Mouse (Mus musculus) colon, adult 2 months (tissue): ENCODE results near the gene Gm10188. TPM values are rescaled to one million over a fixed set of nuclear protein-coding genes. Genes with fewer than 3 reads are reported as not detected.

Experiments
- polyA plus RNA-seq: library from polyadenylated mRNA; depleted of rRNA; stranded (reverse); fragments of >200 nt; gene quantifications from 2 replicates; pipeline ENCODE4 v1.2.3, GENCODE M21; 2012; rRNA removed

The Gm10188 gene
- polyA plus RNA-seq: not detected in 2 replicates

DNA sequence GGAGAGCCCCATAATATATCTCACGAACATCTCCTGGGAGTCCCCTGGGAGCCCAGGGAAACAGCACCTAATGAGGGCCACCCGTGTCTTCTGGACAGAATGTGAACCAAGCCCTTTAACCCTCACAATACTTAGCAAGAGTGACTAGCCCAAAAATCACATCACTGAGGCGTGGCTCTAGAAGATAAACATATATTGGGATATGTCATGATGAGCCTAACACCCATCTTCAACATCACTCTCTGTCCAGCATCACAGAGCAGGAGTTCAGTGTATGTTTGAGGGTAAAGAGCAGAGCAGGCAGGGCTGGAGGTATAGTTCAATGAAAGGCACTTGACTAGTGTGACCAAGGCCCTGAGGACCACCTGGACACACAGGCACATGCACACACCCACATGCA is at the start of gene Gm10188:
Gene Gm10188, minus strand, starts transcription at position 101 of the 400 bp plus-strand sequence.

DNA sequence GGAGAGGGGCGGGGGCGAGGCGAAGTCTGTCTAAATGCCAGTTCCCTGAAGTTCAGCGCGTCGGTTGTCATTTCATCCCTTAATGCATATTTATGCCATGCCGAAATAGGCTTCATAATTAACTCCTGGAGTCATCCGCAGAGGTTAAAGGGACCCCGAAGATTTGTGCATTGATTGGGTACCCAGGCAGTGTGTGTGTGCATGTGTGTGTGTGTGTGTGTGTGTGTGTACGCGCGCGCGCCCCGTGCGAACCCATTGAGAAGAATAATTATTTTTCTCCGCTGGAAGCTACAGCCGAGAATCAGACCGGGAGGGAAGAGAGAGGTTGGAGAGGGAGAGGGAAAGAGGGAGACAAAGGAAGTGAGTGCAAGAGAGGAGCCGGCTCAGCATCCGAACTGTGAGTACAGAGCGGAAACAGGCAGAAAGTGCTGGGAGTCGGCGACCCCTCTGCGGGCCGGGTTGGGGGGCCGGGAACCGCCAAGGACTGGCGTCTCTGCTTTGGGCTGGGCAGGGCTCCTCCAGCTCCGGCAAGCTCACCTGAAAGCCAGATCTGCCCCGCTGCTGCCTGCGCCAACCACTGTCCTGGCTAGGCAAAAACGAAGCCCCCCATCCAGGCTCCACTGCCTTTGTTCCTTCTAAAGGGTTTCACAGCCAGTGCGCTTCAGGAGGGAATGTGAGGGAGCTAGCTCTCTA is 38.3 kb downstream of the Gm10188 start, which contains the start of the genes Lemd1 and AC124108.1:
Gene Lemd1, plus strand, starts transcription at position 339 of the 693 bp plus-strand sequence.
Gene AC124108.1, plus strand, starts transcription at position 365 of the 693 bp plus-strand sequence.

Other genes starting within 250 kb of the Gm10188 start
- 13.9 and 18.4 TPM in 2 replicates for gene Elk4, start 222.2 kb downstream of the Gm10188 start, polyA plus RNA-seq
- 269 and 311 TPM in 2 replicates for gene Mfsd4a, start 161.7 kb downstream of the Gm10188 start, polyA plus RNA-seq
- 29.5 and 32.2 TPM in 2 replicates for gene Cdk18, start 90.1 kb downstream of the Gm10188 start, polyA plus RNA-seq
- gene Lemd1, start 38.3 kb downstream of the Gm10188 start, polyA plus RNA-seq: 0.12 TPM in 1 of 2 replicates, not detected in the other
- gene AC124108.1, start 38.3 kb downstream of the Gm10188 start, polyA plus RNA-seq: 0.03 TPM in 1 of 2 replicates, not detected in the other
- 4.5 and 5.1 TPM in 2 replicates for gene Klhdc8a, start 68.9 kb upstream of the Gm10188 start, polyA plus RNA-seq
- gene Nuak2, start 86.4 kb upstream of the Gm10188 start, polyA plus RNA-seq: 34.6 and 40.8 TPM in 2 replicates
- 9.6 TPM in 2 replicates for gene Tmcc2, start 161.5 kb upstream of the Gm10188 start, polyA plus RNA-seq
- gene Dstyk, start 187.8 kb upstream of the Gm10188 start, polyA plus RNA-seq: 5.5 and 5.8 TPM in 2 replicates
- 6.5 and 7.7 TPM in 2 replicates for gene Rbbp5, start 247.6 kb upstream of the Gm10188 start, polyA plus RNA-seq